Mouse (Mus musculus) right cerebral cortex, adult 18-20 months (tissue): ENCODE results near the gene Cend1.
A peak's percentile ranks its signal among the peaks of the same experiment; 100 is the strongest.

ENCODE experiments used
- DNase-seq: peaks from one replicate; pipeline ENCODE4 v3.0.0; 2022; ENCODE audit warnings: mixed read lengths

The Cend1 gene

DNA sequence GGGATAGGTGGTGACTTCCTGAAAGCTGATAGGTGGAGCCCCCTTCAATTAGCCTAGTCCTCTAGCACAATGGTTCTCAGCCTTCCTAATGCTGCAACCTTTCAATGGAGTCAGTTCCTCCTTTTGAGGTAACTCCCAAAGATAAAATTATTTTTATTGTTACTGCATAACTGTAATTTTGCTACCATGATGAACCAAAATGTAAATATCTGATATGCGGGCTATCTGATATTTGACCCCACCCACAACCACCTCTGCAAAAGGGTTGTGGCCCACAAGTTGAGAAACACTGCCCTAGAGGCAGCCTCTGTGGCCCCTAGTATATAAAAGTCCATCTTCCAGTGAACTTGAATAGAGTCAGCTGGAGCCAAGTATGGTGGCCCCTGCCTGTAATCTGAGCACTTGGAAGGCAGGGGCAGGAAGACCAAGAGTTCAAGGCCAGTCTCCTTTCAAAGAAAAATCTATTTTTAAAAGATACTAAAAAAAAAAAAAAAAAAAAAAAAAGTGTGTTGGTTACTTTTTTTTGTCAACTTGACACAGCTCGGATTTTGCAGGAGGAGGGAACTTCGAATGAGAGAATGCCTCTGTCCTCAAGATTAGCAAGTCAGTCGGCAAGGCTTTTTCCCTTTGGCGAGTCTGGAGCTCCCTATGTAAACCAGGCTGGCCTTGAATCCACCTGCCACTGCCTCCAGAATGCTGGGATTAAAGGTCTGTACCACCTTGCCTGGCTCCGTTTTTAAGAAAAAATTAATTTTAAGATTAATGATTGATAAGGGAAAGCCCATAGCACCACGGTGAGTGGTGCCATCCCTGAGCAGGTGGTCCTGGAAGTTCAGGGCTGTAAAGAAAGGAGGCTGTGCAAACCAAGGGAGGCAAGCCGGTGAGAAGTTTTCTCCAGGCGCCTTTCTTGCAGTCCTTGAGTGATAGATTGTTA, 38.7 kb downstream of the Cend1 start:
- DNase-seq: no peak

- no peak for DNase-seq
Observed at GRCm38 (mm10) chr7:141388487-141389109, 40.7 kb downstream of the Cend1 start.

GRCm38 (mm10) chr7:141387807-141388486, 41.3 kb downstream of the Cend1 start:
- DNase-seq: no peak

GRCm38 (mm10) chr7:141381068-141381835, 48.0 kb downstream of the Cend1 start:
- DNase-seq: peak; percentile 24

DNA sequence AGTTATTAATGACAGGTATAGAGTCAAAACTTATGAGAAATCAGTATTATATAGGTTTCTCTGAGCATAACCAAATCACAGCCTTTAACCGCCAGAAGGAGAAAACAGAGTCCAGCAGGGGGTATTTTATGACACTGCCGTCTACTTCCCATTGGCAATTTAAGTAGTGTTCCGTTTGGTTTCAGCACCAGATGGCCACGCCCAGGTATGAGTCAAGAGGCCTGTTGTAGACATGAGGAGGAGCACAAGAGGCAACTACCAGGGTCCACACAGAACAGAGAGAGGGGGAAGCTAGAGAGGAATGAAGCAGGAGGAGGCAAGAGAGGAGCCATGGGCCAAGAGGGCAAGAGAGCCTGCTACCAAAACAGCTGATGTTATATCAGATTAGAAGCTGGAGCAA, 49.7 kb downstream of the Cend1 start:
- no peak for DNase-seq
